Mouse (Mus musculus) CH12.LX (cell line): ENCODE measurements around the gene Synj2. TPM values are rescaled to one million over a fixed set of nuclear protein-coding genes. Genes with fewer than 3 reads are reported as not detected.
A peak's percentile ranks its signal among the peaks of the same experiment; 100 is the strongest.

ENCODE experiments used
- DNase-seq: peaks from one replicate; pipeline ENCODE4 v3.0.0-alpha.2; 2013; ENCODE audit errors: extremely low read depth
- H3K27ac ChIP-seq: 2 replicates; pipeline ENCODE4 v1.5.1; 2012; ENCODE audit warnings: low read depth, mild to moderate bottlenecking, control low read depth, moderate library complexity; ENCODE audit not compliant: insufficient read depth
- H3K27me3 ChIP-seq: replicated peaks from 2 replicates; pipeline ENCODE3; 2012; ENCODE audit warnings: inconsistent platforms
- H3K36me3 ChIP-seq, 2 experiments: replicated peaks in 1 of 2; 2 replicates each; pipeline versions ENCODE3 to v1.6.1; 2012; ENCODE audit warnings: inconsistent platforms in 1 of 2, low read length in 1 of 2, mild to moderate bottlenecking in 1 of 2, mixed read lengths in 1 of 2, moderate library complexity in 1 of 2; ENCODE audit not compliant: control insufficient read depth in 1 of 2, insufficient read depth in 1 of 2
- H3K4me1 ChIP-seq, 2 experiments: 2 replicates each; pipeline ENCODE4 v1.6.1; 2012; ENCODE audit warnings: inconsistent platforms in 1 of 2, moderate library complexity in 1 of 2; ENCODE audit not compliant: insufficient read depth in 2 of 2, control insufficient read depth in 1 of 2
- H3K4me2 ChIP-seq: 2 replicates; pipeline ENCODE4 v1.6.1; 2012; ENCODE audit warnings: low read depth, mild to moderate bottlenecking, control low read depth; ENCODE audit not compliant: poor library complexity, insufficient read depth, severe bottlenecking
- H3K4me3 ChIP-seq, 3 experiments: fragments of 150-350 bp in 1 of 3; sonication (generic) in 1 of 3; replicated peaks in 1 of 3; 2 replicates each; pipeline versions ENCODE3 to v1.5.1; 2011 to 2012; ENCODE audit warnings: low read depth in 2 of 3, low read length in 2 of 3, mild to moderate bottlenecking in 2 of 3, moderate library complexity in 2 of 3, control low read depth in 1 of 3, improper control_type of control experiment in 1 of 3, inconsistent platforms in 1 of 3, mixed read lengths in 1 of 3; ENCODE audit not compliant: poor library complexity in 1 of 3
- H3K79me2 ChIP-seq: replicated peaks from 2 replicates; pipeline ENCODE4 v1.6.1; 2012; ENCODE audit warnings: mild to moderate bottlenecking, moderate library complexity; ENCODE audit not compliant: control insufficient read depth, poor library complexity, insufficient read depth, severe bottlenecking; ENCODE audit errors: extremely low read depth
- H3K9ac ChIP-seq: 2 replicates; pipeline ENCODE4 v1.6.1; 2012; ENCODE audit warnings: low read depth, mild to moderate bottlenecking, control low read depth, moderate library complexity; ENCODE audit not compliant: insufficient read depth
- H3K9me3 ChIP-seq: replicated peaks from 2 replicates; pipeline ENCODE3; 2012; ENCODE audit warnings: low read length, inconsistent platforms, mixed read lengths
- BHLHE40 ChIP-seq: IDR thresholded peaks from 2 replicates; pipeline ENCODE4 v1.6.1; 2011; ENCODE audit warnings: mild to moderate bottlenecking, low read depth, low read length, improper control_type of control experiment
- CHD2 ChIP-seq: IDR thresholded peaks from 2 replicates; pipeline ENCODE4 v1.6.1; 2011; ENCODE audit warnings: low read length, improper control_type of control experiment
- CTCF ChIP-seq, 2 experiments: IDR thresholded peaks in 1 of 2; conservative IDR thresholded peaks in 1 of 2; 2 replicates each; pipeline ENCODE4 v1.5.1; 2011 to 2012; ENCODE audit warnings: low read depth in 2 of 2, low read length in 2 of 2, improper control_type of control experiment in 1 of 2, inconsistent platforms in 1 of 2, mild to moderate bottlenecking in 1 of 2, moderate library complexity in 1 of 2
- ELF1 ChIP-seq: IDR thresholded peaks from 2 replicates; pipeline ENCODE4 v1.6.1; 2014; ENCODE audit warnings: low read depth, mild to moderate bottlenecking, inconsistent platforms, low read length, improper control_type of control experiment
- EP300 ChIP-seq: IDR thresholded peaks from 2 replicates; pipeline ENCODE4 v1.6.1; 2011; ENCODE audit warnings: low read length, improper control_type of control experiment
- HCFC1 ChIP-seq: IDR thresholded peaks from 2 replicates; pipeline ENCODE4 v1.6.1; 2012; ENCODE audit warnings: low read depth, mild to moderate bottlenecking, inconsistent platforms, low read length, improper control_type of control experiment
- IRF4 ChIP-seq: IDR thresholded peaks from 2 replicates; pipeline ENCODE4 v1.6.1; 2014; ENCODE audit warnings: low read depth, mild to moderate bottlenecking, inconsistent platforms, low read length, improper control_type of control experiment
- JUN ChIP-seq: IDR thresholded peaks from 2 replicates; pipeline ENCODE4 v1.6.1; 2011; ENCODE audit warnings: low read depth, mild to moderate bottlenecking, low read length, improper control_type of control experiment, moderate library complexity; ENCODE audit not compliant: insufficient read depth
- KAT2A ChIP-seq: IDR thresholded peaks from 2 replicates; pipeline ENCODE4 v1.6.1; 2012; ENCODE audit warnings: low read length, improper control_type of control experiment, inconsistent platforms; ENCODE audit not compliant: insufficient replicate concordance
- MAFK ChIP-seq: IDR thresholded peaks from 2 replicates; pipeline ENCODE4 v1.6.1; 2011; ENCODE audit warnings: low read length, improper control_type of control experiment; ENCODE audit not compliant: insufficient replicate concordance
- MAX ChIP-seq: IDR thresholded peaks from 2 replicates; pipeline ENCODE4 v1.6.1; 2011; ENCODE audit warnings: low read length, improper control_type of control experiment
- MAZ ChIP-seq: IDR thresholded peaks from 2 replicates; pipeline ENCODE4 v1.6.1; 2012; ENCODE audit warnings: low read depth, mild to moderate bottlenecking, inconsistent platforms, low read length, improper control_type of control experiment, moderate library complexity
- MEF2A ChIP-seq: IDR thresholded peaks from 2 replicates; pipeline ENCODE4 v1.6.1; 2014; ENCODE audit warnings: low read depth, mild to moderate bottlenecking, inconsistent platforms, low read length, improper control_type of control experiment, borderline replicate concordance
- MXI1 ChIP-seq: IDR thresholded peaks from 2 replicates; pipeline ENCODE4 v1.6.1; 2011; ENCODE audit warnings: mild to moderate bottlenecking, low read depth, low read length, improper control_type of control experiment
- NELFE ChIP-seq: IDR thresholded peaks from 2 replicates; pipeline ENCODE4 v1.6.1; 2011; ENCODE audit warnings: low read depth, low read length, improper control_type of control experiment
- NRF1 ChIP-seq: IDR thresholded peaks from 2 replicates; pipeline ENCODE4 v1.6.1; 2014; ENCODE audit warnings: low read depth, mild to moderate bottlenecking, inconsistent platforms, low read length, improper control_type of control experiment, moderate library complexity
- PAX5 ChIP-seq: IDR thresholded peaks from 2 replicates; pipeline ENCODE4 v1.6.1; 2012; ENCODE audit warnings: low read length, inconsistent platforms, mixed read lengths
- POLR2A ChIP-seq: IDR thresholded peaks from 2 replicates; pipeline ENCODE4 v1.6.1; 2011; ENCODE audit warnings: low read depth, mild to moderate bottlenecking, improper control_type of control experiment, low read length
- RAD21 ChIP-seq: IDR thresholded peaks from 2 replicates; pipeline ENCODE4 v1.6.1; 2011; ENCODE audit warnings: low read depth, mild to moderate bottlenecking, low read length, improper control_type of control experiment, moderate library complexity
- SIN3A ChIP-seq: IDR thresholded peaks from 2 replicates; pipeline ENCODE4 v1.6.1; 2012; ENCODE audit warnings: low read length, improper control_type of control experiment, inconsistent platforms
- SMC3 ChIP-seq: IDR thresholded peaks from 2 replicates; pipeline ENCODE4 v1.6.1; 2011; ENCODE audit warnings: low read depth, low read length, improper control_type of control experiment
- TCF12 ChIP-seq: IDR thresholded peaks from 2 replicates; pipeline ENCODE4 v1.6.1; 2014; ENCODE audit warnings: low read depth, mild to moderate bottlenecking, inconsistent platforms, low read length, improper control_type of control experiment
- USF2 ChIP-seq: conservative IDR thresholded peaks from 2 replicates; pipeline ENCODE4 v1.6.1; 2011; ENCODE audit warnings: low read depth, low read length, improper control_type of control experiment
- ZC3H11A ChIP-seq: IDR thresholded peaks from 2 replicates; pipeline ENCODE4 v1.6.1; 2012; ENCODE audit warnings: low read depth, mild to moderate bottlenecking, inconsistent platforms, low read length, improper control_type of control experiment
- ZMIZ1 ChIP-seq: IDR thresholded peaks from 2 replicates; pipeline ENCODE4 v1.6.1; 2012; ENCODE audit warnings: low read depth, mild to moderate bottlenecking, inconsistent platforms, low read length, improper control_type of control experiment
- dilution Hi-C: fragments of 300-500 bp; cut with MboI; formaldehyde crosslinking; loops from 2 replicates; pipeline ENCODE4 v1.14.3; 2020; ENCODE audit warnings: low sequenced_read_pairs; ENCODE audit not compliant: extremely low pct_unique_long_range_greater_than_20kb, extremely low pct_ligation_motif_present
- in situ Hi-C: fragments of 300-500 bp; cut with MboI; formaldehyde crosslinking; loops from 3 replicates; pipeline ENCODE4 v1.14.3; 2019; ENCODE audit warnings: low sequenced_read_pairs, low pct_ligation_motif_present, low pct_unique_long_range_greater_than_20kb, mixed read lengths
- polyA plus RNA-seq: library from polyadenylated mRNA; unstranded; fragments of >175 nt; gene quantifications from 2 replicates; pipeline ENCODE4 v1.2.1, GENCODE M21; 2012; ENCODE audit warnings: low read depth; ENCODE audit not compliant: insufficient read length
- total RNA-seq, 2 experiments: library from RNA; depleted of rRNA; stranded (reverse); fragments of 300-350 nt in 1 of 2; fragments of >200 nt in 1 of 2; gene quantifications; 2 replicates each; pipeline ENCODE4 v1.2.3; 2012 to 2014

Synj2 gene
- total and polyA plus RNA-seq, 3 experiments = 5.3 to 10.9 (median 6.8) TPM

DNA sequence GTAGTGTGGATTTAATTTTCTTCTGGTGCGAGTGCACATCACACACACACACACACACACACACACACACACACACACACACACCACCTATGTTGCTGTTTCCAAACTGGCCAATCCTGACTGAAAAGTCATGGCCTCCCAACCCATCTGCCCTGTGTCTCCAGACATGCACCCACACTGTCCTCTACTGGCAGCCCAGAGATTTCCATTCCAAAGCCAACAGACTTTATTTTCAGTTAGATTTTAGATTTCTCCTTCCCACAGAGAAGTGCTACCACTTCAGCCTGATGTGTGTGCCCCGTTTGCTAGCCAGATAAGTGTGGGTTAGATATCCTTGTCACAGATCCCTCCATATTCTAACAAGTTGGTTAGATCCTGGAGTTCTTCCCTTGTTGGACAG lies 78.7 kb downstream of the Synj2 start:
- in situ Hi-C loops (loop anchor here (25.0 kb wide), 1 partner anchor 582 kb away; the partner anchor contains the start of gene Tmem242), dilution Hi-C loops (no loop called here)
- peaks cover 19 to 50% of the 10 kb centered on the region in 2 experiments for H3K4me1 ChIP-seq

DNA sequence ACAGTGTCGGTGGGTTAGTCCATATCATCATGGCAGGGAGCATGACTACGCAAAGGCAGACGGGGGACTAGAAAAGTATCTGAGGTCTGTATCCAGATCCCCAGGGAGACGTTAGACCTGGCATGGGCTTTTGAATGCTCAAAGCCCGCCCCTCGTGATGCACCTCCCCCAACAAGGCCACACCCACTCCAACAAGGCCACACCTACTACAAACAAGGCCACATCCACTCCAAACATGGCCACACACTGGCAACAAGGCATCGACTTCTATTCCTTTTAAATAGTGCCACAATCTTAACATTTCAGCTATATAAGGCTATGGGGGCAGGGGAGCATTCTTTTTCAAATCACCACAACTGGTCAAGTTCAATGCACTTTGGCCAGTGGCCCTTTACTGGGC lies 79.6 kb downstream of the Synj2 start:
- Histone ChIP-seq H3K79me2 (no peaks in the 10 kb centered on the region), H3K27ac (no peak overlapping the region), H3K4me1 (peaks cover 13 to 43% of the 10 kb centered on the region in 2 experiments), H3K4me3 (no peak overlapping the region), H3K9ac (no peak overlapping the region), H3K36me3 (peaks cover 5 to 71% of the 10 kb centered on the region in 2 experiments), H3K27me3 (no peaks in the 10 kb centered on the region), H3K4me2 (no peak overlapping the region), H3K9me3 (no peaks in the 10 kb centered on the region)
- peak; percentile 42 for DNase-seq
- dilution Hi-C loops = no loop called here
- TF ChIP-seq POLR2A = 0 out of 2 replicates have a peak, but pooled peaks have one; percentile 17
- TF ChIP-seq SMC3 = no peak
- in situ Hi-C loops = loop anchor here (25.0 kb wide), 1 partner anchor 583 kb away; the partner anchor contains the start of gene Tmem242

More for the DNA sequence above, 78.7 kb downstream of the Synj2 start:
- H3K36me3 ChIP-seq = peaks cover 5 to 62% of the 10 kb centered on the region in 2 experiments
- no peak overlapping the region for H3K27ac ChIP-seq
- DNase-seq = peak; percentile 70
- H3K4me3 ChIP-seq = no peak overlapping the region
- H3K27me3 ChIP-seq = no peaks in the 10 kb centered on the region
- no peak overlapping the region for H3K4me2 ChIP-seq
- no peaks in the 10 kb centered on the region for H3K9me3 ChIP-seq
- no peaks in the 10 kb centered on the region for H3K79me2 ChIP-seq
- no peak overlapping the region for H3K9ac ChIP-seq
- no peak; the same call in 1 of the 2 replicates for TF ChIP-seq MEF2A
- TF ChIP-seq NRF1 = no peak
- TF ChIP-seq MAZ = peak; percentile 78
- TF ChIP-seq CTCF (conservative IDR thresholded peaks at IDR 0.05 in 1 of 2, IDR thresholded peaks at IDR 0.05 in 1 of 2; ENCODE audit: low read depth in 2 of 2, low read length in 2 of 2) = peak; percentile 92 to 98
- no peak for TF ChIP-seq MAFK
- TF ChIP-seq CHD2 = no peak
- TF ChIP-seq POLR2A = no peak
- TF ChIP-seq JUN = no peak
- TF ChIP-seq ZC3H11A = peak; percentile 91
- TF ChIP-seq MAX = no peak
- TF ChIP-seq SIN3A = peak; percentile 70; the same call in 1 of the 2 replicates
- TF ChIP-seq IRF4 = 0 out of 2 replicates have a peak, but pooled peaks have one; percentile 63
- TF ChIP-seq TCF12 = peak; percentile 44; the same call in 1 of the 2 replicates
- TF ChIP-seq USF2 = no peak
- no peak; the same call in 1 of the 2 replicates for TF ChIP-seq BHLHE40
- peak; percentile 97 for TF ChIP-seq RAD21
- TF ChIP-seq ZMIZ1 = no peak
- TF ChIP-seq ELF1 = no peak; the same call in 1 of the 2 replicates
- no peak for TF ChIP-seq KAT2A
- peak; percentile 38; the same call in 1 of the 2 replicates for TF ChIP-seq MXI1
- no peak for TF ChIP-seq EP300
- peak; percentile 29; the same call in 1 of the 2 replicates for TF ChIP-seq NELFE
- TF ChIP-seq PAX5 = no peak
- TF ChIP-seq SMC3 = peak; percentile 98
- 0 out of 2 replicates have a peak, but pooled peaks have one; percentile 22 for TF ChIP-seq HCFC1
